Mouse (Mus musculus) lung, postnatal 36 days (tissue): ENCODE data around the gene Mcemp1.
A peak's percentile ranks its signal among the peaks of the same experiment; 100 is the strongest.

Source experiments
- DNase-seq: peaks from one replicate; pipeline ENCODE4 v3.0.0; 2022; ENCODE audit warnings: mixed read lengths

The Mcemp1 gene

DNA sequence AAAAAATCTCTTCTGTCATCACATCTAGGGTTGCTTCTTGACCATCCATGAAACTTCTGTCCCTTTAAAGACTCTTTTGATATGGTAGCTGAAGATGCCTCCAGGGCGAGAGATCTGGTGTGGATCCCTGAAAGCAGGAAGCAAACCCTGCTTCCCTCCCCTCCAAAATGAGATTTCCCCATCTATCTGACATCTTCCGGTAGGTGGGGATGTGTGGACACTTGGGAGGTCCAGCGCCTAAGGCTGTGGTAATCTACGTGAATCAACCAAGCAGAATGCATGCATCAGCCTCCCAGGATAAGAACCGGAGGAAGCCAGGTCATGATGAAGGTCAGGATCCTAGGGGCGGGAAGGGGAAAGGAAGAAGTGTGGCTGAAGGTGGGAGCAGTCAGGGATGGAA is at the start of gene Mcemp1:
Gene Mcemp1 (plus strand): TSS at position 248 of the 400 bp plus-strand sequence.
- DNase-seq, result peak; percentile 59

DNA sequence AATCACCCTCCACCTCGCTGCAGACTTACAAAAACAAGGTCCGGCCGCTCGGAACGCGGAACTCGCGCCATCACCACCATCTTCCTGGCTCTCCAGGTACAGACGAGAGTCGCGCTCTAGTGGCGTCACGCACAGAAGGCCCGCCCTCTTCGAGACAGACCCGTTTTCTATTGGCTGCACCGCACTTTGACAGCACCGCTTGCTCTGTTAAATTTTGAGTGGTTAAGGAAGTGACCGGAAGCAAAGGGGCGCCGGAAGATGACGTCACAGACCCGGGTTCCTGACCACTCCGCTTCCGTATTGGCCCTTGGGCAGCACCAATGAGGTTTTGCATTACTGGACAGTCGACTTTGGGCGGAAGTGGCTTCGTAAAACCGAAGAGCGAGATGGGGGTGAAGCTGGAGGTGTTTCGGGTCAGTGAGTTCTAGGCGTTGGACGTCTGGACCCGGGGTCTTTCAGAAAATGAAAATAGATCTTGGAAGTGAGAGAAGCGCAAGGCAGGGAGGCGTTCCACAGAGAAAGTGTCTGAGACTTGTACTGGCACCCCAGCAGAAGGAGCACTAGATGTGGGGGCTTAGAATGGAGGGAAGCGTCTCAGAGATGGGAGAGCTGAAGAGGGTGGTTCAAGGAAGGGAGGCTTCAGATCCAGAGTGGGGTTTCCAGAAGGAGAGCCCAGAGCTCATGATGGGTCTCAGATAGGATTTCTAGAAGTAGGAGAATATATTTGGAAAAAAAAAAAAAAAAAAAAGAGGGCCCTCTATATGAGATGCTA is 44.2 kb upstream of the Mcemp1 start, which contains the start of the genes Xab2 and Pet100:
Gene Xab2 (minus strand): TSS at position 118 of the 772 bp plus-strand sequence.
Gene Pet100 (plus strand): TSS at position 350 of the 772 bp plus-strand sequence.
- peak; percentile 99 for DNase-seq

DNA sequence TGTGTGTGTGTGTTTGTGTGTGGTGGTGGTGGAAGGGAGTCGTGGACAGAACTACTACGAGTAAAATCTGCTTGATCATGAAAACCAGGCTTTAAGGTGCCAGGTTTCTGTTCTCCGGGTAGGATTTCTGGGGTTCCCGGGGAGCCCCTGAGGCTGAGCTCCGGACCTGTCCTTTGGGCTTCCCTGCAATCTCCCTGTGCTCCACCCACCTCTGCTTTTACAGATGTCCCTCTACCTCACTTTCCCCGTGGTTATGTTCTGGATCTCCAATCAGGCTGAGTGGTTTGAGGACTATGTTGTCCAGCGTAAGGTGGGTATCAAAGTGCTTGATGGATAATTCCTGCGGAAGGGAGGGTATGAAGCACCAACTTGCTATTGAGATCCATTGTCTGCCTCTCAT is 43.4 kb upstream of the Mcemp1 start:
- no peak for DNase-seq

DNA sequence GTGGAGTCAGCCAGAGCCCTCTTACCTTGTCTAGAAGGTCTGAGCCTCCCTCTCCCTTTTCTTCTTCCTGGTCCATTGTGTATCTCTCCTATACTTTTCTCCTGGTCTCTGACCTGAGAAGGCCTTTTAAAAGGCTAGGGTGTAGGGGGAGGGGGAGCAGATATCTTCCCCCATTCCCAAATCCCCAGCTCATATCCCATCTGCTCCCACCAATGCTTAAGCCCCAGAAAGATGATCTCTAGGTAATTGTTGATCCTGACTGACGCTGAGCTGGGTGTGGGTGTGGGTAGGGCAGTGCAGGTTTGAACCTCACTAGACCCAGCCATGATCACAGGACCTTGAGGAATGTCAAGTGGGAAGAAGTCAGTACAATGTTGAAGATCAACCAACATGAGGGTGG is 40.1 kb upstream of the Mcemp1 start, which contains the start of gene Pcp2:
Gene Pcp2 (minus strand): TSS at position 101 of the 400 bp plus-strand sequence.
- DNase-seq, result no peak

DNA sequence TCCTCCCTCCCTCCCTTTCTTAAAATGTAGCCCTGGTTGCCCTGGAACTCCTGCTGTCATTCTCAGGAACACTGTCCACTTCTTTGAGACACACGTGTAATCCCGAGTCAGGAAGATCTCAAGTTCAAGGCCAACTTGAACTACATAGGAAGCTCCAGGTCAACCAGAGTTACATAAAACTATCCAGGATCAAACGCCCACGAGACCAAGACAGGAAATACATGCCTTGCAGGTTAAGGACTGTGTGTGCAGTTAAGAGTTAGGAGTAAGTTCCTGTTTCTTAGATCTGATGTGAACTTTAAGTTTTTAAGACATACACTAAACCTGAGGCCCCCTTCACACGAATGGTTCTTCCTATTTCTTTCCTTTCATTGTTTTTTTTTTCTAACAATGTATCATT is 38.6 kb upstream of the Mcemp1 start:
- no peak for DNase-seq

DNA sequence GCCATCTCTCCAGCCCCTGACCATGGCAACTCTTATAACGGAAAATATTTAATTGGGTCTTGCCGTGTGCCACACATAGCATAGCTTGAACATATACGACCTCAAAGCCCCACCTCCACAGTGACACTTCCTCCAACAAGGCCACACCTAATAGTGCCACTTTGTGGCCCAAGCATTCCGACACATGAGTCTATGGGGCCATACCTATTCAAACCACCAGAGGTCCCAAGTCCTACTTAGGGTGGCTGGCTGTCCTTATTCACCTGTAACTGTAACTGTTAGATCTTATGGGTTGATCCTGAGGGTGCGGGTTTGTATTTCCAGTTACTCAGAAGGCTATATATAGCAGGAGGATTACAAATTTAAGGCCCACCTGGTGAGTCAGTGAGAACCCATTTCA is 37.5 kb upstream of the Mcemp1 start:
- peak; percentile 56 for DNase-seq

DNA sequence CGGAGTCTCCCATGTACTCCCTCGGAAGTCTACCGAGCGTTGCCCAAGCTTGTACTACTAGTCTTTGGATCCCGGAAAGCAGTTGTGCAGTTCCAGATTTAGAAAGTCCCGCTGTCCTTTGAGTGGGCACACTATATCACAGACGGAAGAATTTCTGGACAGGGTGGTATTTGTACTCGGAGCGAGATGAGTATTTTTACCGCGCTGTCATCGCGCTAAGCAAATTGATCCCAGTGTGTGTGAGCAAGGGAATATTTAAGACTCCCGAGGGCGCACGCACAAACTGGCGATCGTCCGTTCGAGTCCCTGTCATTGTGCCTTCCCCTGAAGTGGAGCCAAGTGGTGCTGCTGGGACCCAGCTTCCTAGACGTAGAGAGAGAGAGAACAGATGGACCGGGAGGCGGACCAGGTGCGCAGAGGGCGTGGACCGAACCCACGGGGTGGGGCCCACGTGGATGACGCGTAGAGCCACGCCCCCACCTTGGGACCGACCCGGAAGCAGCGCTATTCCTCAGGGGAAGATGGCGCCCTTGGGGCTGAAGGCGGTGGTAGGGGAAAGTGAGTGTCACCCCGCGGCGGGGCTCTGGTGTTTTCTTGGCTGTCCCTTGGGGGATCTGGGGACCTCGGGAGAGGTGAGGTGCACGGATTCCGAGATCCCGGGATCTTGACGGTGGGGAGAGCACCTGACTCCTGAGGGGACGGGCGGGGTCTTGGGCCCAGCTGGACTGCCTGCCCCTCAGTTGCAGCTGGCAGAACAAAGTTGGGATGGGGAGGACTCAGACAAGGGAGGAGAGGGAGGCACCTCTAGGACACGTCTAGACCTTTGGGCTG is 34.7 kb upstream of the Mcemp1 start, which contains the start of gene Stxbp2:
Gene Stxbp2 (plus strand): TSS at position 309 of the 831 bp plus-strand sequence.
- DNase-seq, result peak; percentile 90

DNA sequence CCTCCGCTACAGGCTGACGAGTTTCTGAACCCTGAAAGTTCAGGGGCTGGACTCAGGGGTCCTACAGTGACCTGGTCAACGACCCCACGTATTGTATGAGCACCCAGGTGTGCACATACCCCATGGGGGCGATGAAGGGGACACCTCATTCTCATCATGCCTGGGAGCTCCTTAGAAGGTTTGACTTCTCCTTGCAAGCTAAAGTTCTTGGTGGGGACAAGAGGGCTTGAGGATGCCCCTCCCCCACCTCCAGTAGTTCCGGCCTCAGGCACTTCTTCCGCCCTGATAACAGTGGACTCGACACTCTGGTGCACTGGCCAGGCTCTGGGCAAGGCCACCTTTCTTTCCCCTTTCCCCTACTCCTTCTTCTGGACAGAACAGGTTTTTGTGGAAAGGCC is 34.1 kb upstream of the Mcemp1 start:
- peak; percentile 61 for DNase-seq

DNA sequence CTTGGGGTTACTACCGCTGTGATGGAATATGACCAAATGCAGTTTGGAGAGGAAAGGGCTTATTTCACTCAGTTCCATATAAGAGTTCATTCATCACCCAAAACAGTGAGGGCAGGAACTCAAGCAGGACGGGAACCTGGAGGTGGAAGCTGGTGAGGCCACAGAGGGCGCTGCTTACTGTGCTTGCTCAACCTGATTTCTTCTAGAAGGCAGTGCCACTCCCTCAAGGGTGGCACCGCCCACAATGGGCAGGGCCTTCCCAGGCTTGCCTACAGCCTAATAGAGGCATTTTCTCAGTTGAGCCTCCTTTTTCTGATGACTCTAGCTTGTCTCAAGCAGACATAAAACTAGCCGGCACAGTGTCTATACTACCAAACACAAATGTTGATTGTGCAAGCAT is 19.8 kb upstream of the Mcemp1 start:
- peak; percentile 92 for DNase-seq

DNA sequence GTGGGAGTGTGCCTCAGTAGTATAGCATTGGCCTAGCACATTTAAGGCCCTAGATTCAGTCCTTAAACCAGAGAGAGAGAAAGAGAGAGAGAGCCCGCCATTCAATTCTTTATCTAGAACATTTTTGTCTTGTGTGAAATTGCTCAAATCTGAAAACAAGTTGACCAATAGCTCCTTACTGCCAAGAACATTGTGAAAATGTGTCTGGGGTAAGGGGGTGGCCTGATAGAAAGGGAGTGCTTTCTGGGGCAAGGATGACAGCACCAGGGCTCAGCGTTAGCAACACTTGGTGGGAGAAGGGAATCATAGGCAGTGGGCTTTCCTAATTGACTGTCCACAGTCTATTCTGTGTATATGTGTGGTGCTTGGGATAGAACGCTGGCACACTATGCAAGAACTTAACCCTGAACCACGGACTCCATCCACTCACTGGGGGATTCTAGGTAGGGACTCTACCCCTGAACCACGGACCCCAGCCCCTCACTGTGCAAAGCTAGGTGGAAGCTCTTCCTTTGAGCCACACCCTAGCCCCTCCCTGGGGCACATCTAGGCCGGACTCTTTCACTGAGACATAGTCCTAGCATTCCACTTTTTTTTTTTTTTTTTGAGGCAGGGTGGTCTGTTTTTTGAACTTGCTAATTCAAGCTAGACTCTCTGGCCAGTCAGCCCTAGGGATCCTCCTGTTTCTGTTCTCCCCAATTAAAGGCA is 18.6 kb upstream of the Mcemp1 start:
- peak; percentile 44 for DNase-seq

DNA sequence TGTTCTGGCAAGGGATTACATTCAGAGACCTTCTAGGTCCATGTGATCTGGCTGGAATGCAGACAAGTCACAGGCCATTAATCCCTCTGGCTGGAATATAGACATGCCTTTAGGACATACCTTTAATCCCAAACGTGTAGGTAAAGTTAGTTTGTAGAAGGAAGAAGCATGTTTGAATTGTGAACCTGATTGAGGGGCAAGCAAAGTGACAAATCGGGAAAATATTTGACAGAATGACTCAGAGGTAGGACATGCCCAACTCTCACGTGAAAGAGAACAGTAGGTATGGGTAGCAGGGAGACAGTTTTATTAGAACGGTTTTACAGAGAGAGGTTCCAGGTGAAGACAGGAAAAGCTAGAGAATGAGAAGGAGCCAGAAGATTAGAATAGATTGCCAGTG is 18.0 kb upstream of the Mcemp1 start:
- no peak for DNase-seq

DNA sequence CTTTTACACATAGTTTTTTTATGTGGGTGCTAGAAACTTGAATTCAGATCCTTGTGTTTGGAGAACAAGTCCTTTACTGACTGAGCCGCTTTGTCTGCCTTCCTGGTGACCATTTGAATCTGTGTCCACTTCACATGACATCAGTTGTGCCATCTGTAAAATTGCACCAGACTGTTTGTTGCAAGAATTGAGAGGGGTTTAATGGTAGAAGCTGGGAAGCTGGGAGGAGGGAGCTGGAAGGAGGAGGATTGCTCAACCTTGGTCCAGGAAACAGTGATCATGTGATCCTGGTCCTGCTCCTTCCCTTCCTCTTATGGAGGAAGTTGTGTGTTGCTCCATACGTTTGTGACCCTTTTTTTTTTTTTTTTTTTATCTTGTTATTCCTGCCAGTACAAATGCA is 17.3 kb upstream of the Mcemp1 start:
- DNase-seq, result peak; percentile 71

DNA sequence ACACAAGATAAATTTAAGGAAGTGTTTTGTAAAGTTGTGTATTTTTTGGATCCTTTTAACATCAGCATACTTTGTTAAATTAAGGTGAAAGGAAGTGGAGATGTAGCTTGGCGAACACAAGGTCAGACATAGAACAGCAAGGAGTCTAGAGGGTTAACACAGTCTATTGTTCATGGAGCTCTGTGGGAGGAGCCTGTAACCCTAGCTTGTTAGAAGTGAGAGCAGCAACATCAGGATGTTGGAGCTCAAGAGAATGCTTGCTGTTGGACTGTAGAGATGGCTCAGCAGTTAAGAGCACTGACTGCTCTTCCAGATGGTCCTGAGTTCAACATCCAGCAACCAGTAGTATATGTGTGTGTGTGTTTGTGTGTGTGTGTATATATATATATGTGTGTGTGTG is 16.6 kb upstream of the Mcemp1 start:
- DNase-seq, result no peak

DNA sequence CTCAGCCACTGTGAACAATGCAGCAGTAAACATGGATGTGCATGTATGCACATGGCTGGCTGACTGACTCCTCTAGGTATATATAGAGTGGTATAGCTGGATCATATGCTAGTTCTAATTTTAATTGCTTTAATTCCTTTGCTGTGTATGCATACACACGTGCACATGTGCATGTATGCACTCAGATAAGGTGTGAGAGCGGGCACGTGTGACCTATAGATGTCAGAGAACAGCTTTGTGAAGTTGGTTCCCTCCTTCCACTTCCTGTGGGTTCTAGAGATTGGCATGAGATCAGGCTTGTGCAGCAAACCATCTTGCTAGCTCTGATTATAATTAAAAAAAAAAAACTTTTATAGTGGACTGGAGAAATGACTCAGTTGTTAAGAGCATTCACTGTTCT is 12.7 kb upstream of the Mcemp1 start:
- DNase-seq, result no peak

DNA sequence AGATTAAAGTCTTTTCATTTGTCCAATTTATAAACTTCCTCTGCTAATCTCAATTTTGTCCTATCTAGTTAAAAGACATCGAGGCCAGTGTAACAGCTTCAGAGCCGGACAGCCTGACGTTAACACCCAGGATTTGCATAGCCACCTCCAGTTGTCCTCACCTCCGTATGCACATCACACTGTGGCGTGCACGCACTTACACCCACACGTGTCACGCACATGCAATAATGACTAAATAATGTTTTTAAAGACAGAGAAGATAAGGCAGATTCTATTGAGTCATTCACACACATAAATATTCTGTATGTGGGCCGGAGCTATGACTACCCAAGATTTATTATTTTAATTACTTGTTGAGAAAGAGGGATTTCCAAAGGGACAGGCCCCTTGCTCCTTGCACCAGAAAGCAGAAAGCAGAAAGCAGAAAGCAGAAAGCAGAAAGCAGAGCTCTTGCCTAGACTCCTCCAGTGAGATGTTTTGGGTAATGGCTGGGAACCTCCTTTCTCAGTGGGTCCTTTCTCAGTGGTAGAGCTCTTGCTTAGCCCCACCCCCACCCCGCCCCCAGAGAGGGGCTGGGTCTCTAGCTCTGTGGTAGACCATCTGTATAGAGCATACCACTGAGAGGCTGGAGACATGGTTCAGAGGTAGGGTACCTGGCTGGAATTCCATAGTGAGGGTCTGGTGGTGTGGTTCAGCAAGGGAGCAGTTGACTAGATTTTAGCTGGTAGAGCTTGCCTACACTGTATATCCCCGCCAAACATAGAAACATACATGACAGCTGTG is 10.6 kb upstream of the Mcemp1 start:
- no peak for DNase-seq

DNA sequence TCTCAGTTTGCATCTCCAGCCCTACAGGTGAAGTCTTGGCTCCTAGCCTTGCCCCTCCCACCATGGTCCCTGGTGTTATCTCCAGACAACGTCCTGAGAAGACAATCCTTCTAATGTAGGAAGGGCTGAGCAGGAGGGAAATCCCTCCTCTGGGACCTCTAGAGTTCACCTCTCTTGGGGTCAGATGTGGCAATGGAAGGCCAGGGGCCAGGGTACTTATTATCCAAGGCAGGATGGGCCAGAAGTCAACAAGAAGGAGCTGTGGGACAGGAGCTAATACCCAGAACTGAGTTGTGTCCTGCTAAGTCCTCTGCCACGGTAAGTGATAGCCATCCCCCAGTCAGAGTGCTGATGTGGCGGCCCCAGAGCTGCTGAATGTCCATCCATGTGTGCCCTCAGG is 10.0 kb upstream of the Mcemp1 start, which contains the start of gene Retn:
Gene Retn (plus strand): TSS at position 245 of the 400 bp plus-strand sequence.
- DNase-seq, result no peak

DNA sequence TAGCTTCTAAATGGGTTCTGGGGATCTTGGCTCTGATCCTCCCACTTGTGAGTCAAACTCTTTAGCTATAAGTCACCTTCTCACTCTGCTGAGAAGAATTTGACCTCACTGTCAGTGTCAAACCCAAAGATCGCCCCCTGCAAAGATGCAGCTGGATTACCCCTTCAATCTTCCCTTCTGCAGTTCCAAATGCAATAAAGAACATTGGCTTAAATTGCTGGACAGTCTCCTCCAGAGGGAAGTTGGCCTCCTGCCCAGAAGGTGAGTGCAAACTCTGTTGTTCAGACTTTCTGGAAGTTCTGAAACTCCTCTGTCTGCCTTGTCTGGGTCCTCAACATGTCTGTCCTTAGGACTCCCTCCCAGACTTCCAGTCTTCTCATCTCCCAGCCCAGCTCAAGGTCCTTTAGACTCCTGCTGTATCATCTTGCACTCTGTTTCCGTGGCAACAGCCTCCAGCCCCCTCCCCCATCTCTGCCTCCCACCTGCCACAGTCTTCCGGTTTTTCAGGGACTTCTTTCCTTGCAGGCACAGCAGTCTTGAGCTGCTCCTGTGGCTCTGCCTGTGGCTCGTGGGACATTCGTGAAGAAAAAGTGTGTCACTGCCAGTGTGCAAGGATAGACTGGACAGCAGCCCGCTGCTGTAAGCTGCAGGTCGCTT is 8.7 kb upstream of the Mcemp1 start:
- DNase-seq, result peak; percentile 15

DNA sequence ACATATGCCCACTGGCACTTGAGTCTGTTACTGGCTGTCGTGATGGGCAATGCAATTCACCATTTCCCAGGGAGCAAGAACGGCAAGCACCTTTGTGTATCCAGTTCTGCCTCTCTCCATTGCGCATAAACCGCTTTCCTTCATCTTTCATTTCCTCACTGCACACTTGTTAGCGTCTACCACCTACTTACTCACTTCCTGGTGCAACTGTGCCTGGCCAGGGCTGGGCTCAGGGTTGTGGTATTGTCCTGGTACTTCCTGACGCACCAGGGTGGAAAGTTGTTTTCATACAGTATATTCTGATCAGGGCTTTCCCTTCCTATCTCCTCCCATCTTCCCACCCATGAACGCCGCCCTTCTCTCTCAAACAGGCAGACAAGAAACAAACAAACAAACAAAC is 4.7 kb upstream of the Mcemp1 start:
- peak; percentile 57 for DNase-seq

DNA sequence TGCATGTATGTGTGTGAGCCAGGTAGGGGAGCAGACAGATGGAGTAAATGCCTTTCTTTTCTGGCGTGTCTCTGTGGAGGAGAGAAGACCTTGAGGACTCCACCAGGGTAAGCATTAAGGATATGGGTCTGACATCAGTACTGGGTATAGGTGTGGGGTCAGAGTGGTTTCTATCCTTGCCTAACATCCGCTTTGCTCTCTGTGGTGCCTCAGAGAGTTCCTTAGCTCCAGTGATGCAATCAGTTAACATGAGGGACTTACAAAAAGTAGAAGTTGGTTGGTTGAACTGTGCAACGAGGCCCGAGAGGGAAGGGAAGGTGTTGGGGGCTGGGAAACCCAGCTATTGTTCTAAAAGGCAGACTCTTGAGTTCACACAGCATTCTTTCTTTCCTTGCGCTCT is 1.1 kb upstream of the Mcemp1 start:
- DNase-seq, result peak; percentile 43

DNA sequence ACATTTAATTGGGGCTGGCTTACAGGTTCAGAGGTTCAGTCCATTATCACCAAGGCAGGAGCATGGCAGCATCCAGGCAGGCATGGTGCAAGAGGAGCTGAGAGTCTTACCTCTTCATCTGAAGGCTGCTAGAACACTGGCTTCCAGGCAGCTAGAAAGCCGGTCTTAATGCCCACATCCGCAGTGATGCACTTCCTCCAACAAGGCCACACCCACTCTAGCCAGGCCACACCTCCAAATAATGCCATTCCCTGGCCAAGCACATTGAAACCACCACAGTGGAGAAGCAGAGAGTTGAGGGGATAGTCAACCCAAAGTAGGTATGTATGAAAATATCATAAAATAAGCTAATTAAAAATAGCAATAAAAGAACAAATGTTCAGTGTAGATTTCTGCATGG is 4.8 kb downstream of the Mcemp1 start:
- DNase-seq, result peak; percentile 80

DNA sequence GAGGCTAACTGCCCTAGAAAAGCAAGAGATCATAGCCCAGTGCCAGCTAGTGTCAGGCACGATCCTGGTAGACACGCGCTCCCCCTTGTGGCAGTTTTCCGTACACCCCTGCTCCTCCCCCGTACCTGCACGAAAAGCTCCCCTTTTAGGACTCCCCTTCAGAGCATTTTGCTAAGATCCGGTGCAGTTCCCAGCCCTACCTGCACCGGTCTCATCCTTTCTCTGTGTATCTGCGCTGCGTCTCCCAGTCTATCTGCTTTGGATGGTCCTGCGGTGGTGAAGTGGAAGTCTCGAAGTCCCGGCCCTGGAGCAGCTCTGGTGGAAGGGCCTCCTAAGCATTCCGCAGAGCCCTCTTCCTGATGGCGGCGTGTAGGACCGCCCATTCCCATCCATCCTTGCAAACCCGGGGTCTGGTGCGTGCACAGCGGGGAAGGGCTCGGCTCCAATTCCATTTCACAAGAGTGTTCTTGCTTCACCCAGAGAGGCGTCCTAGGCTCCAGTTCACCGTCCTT is 6.5 kb downstream of the Mcemp1 start, which contains the start of gene Fcor:
Gene Fcor (minus strand): TSS at position 383 of the 512 bp plus-strand sequence.
- DNase-seq, result peak; percentile 92
